Mouse (Mus musculus) B cell, adult 67 days (primary cell): ENCODE measurements around the gene Gm5788. TPM values are rescaled to one million over a fixed set of nuclear protein-coding genes. Genes with fewer than 3 reads are reported as not detected.

Experiments
- total RNA-seq, 2 experiments: library from RNA; stranded (reverse); gene quantifications; 4 replicates each; pipeline ENCODE4 v1.2.4; 2023

Gene Gm5788
- not detected for total RNA-seq

DNA sequence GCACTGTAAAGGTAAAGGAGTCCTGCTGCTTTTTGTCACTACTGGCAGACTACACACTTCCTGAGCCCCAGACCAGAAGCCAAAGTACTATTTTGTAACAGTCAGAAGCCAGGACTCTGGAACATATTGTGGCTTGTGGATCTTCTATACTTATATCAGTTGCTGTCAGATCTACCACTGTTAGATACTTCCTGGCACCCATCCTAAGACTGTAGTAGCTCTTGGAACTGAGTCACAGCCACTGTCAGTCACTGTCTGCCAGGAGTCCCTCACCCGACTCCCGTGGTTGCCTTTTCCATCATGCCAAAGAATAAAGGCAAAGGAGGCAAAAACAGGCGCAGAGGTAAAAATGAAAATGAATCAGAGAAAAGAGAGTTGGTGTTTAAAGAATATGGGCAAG lies at the start of gene Gm5788:
Gene Gm5788 (plus strand): TSS at position 301 of the 400 bp plus-strand sequence.

DNA sequence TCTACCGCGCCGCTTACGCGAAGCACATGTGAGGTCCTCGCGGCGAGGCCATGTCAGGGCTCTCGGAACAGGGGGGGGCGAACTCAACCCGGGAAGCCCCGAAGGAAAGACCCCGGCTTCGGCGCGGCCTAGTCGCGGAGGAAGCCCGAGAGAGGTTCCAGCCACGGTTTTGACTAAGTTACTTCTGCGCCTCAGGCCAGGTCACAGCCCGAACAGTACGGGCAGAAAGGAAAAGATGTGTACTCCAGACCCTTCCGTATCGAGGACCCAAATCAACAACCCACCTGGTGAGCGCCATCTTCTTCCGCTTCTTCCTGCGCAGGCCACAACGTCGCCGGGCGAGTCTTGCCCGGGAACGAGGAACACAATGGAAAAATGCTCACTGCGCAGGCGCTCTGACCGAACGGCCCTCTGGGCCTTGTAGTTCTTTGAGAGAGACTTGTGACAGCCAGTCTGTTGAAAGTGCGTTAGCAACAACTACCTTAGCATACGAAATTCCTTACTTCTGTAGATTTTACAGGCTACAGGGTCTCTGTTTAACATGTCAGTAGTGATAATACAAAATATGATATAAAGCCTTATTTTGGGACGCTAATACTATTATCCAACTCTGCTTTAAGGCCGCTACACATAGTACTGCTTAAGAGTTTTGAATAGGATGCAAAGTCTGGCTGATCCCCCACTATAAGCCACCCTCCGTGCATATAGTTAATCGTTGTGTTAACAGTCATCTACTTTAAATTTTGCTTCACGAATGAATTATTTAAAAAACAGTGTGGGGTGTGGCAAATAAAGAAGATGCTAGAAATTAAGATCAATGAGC lies 22.3 kb upstream of the Gm5788 start, which contains the start of gene Snw1:
Gene Snw1 (minus strand): TSS at position 311 of the 823 bp plus-strand sequence.

DNA sequence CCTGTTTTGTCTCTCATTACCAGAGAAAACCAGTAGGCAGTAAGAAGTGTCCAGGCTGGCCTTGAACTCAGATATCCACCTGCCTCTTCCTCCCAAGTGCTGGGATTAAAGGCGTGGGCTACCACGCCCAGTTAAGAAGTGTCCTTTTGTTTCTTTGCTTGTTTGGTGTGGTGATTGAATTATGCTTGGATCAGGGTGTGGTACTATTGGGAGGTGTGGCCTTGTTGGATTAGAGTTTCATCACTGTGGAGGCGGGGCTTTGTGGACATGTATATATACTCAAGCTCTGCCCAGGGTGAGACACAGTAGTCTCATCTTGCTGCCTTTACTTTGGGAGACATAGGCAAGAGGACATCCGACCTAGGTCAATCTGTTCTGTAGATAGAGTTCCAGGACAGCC lies 19.5 kb downstream of the Gm5788 start, which contains the start of gene Gm8300:
Gene Gm8300 (plus strand): TSS at position 301 of the 400 bp plus-strand sequence.

Other genes starting within 250 kb of the Gm5788 start
- gene Vipas39, start 228.5 kb upstream of the Gm5788 start, total RNA-seq = 10 to 100 TPM; 42.7 to 43.9 TPM
- gene Ahsa1, start 228.2 kb upstream of the Gm5788 start, total RNA-seq = 100 to 1,000 TPM; 100 to 141 TPM
- gene Ism2, start 195.0 kb upstream of the Gm5788 start, total RNA-seq = not detected
- gene Sptlc2, start 106.4 kb upstream of the Gm5788 start, total RNA-seq = 10 to 100 TPM; 85.3 to 95.0 TPM
- 10 to 100 TPM; 42.5 to 54.8 TPM for gene Slirp, start 50.8 kb upstream of the Gm5788 start, total RNA-seq
- gene Alkbh1, start 50.7 kb upstream of the Gm5788 start, total RNA-seq = 100 to 1,000 TPM in 1 of 2 experiments, 10 to 100 TPM in 1; 81.2 to 104 TPM
- 10 to 100 TPM; 91.0 to 94.3 TPM for gene Snw1, start 22.4 kb upstream of the Gm5788 start, total RNA-seq
- gene Gm8300, start 19.6 kb downstream of the Gm5788 start, total RNA-seq = not detected
- gene Oog1, start 108.0 kb downstream of the Gm5788 start, total RNA-seq = not detected
- gene Gm4027, start 124.1 kb downstream of the Gm5788 start, total RNA-seq = not detected
- not detected for gene Gm16381, start 149.9 kb downstream of the Gm5788 start, total RNA-seq